Mouse (Mus musculus) CH12.LX (cell line): ENCODE measurements around the gene Nkain1.

Experiments used
- CTCF ChIP-seq, 2 experiments: IDR thresholded peaks in 1 of 2; conservative IDR thresholded peaks in 1 of 2; 2 replicates each; pipeline ENCODE4 v1.5.1; 2011 to 2012; ENCODE audit warnings: low read depth in 2 of 2, low read length in 2 of 2, improper control_type of control experiment in 1 of 2, inconsistent platforms in 1 of 2, mild to moderate bottlenecking in 1 of 2, moderate library complexity in 1 of 2
- EP300 ChIP-seq: IDR thresholded peaks from 2 replicates; pipeline ENCODE4 v1.6.1; 2011; ENCODE audit warnings: low read length, improper control_type of control experiment
- GABPA ChIP-seq: IDR thresholded peaks from 2 replicates; pipeline ENCODE4 v1.6.1; 2012; ENCODE audit warnings: low read depth, low read length, improper control_type of control experiment, inconsistent platforms; ENCODE audit not compliant: insufficient replicate concordance
- HCFC1 ChIP-seq: IDR thresholded peaks from 2 replicates; pipeline ENCODE4 v1.6.1; 2012; ENCODE audit warnings: low read depth, mild to moderate bottlenecking, inconsistent platforms, low read length, improper control_type of control experiment
- MAFK ChIP-seq: IDR thresholded peaks from 2 replicates; pipeline ENCODE4 v1.6.1; 2011; ENCODE audit warnings: low read length, improper control_type of control experiment; ENCODE audit not compliant: insufficient replicate concordance
- MEF2A ChIP-seq: IDR thresholded peaks from 2 replicates; pipeline ENCODE4 v1.6.1; 2014; ENCODE audit warnings: low read depth, mild to moderate bottlenecking, inconsistent platforms, low read length, improper control_type of control experiment, borderline replicate concordance
- NELFE ChIP-seq: IDR thresholded peaks from 2 replicates; pipeline ENCODE4 v1.6.1; 2011; ENCODE audit warnings: low read depth, low read length, improper control_type of control experiment
- NRF1 ChIP-seq: IDR thresholded peaks from 2 replicates; pipeline ENCODE4 v1.6.1; 2014; ENCODE audit warnings: low read depth, mild to moderate bottlenecking, inconsistent platforms, low read length, improper control_type of control experiment, moderate library complexity
- POLR2A ChIP-seq: IDR thresholded peaks from 2 replicates; pipeline ENCODE4 v1.6.1; 2011; ENCODE audit warnings: low read depth, mild to moderate bottlenecking, improper control_type of control experiment, low read length
- POLR2AphosphoS2 ChIP-seq: IDR thresholded peaks from 2 replicates; pipeline ENCODE4 v1.6.1; 2011; ENCODE audit warnings: low read depth, low read length, improper control_type of control experiment

DNA sequence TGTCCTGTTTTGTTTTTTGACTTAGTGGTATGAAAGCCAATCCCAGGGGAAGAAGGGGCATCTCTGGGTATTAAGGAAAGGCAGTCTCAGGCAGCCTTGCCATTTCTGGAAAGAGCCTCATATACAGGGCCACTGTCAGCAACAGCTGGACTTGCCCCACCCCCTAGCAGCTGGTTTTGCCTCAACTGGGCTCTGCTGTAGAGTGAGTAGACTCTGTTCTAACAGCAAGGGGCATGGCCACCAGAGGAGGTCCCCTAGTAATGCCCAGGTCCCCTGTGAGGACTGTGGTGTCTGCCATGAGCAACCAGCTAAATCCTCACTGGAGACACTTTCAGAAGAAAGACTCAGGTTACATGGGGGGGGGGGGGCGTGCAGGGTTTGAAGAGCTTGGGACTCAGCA lies 17.0 kb downstream of the Nkain1 start:
- TF ChIP-seq EP300 (no peak), POLR2A (no peak), HCFC1 (no peak), NELFE (no peak), CTCF (conservative IDR thresholded peaks at IDR 0.05 in 1 of 2, IDR thresholded peaks at IDR 0.05 in 1 of 2; ENCODE audit: low read depth in 2 of 2, low read length in 2 of 2) (no peak), MEF2A (no peak), MAFK (no peak), GABPA (no peak), POLR2AphosphoS2 (no peak), NRF1 (no peak)
